Mouse (Mus musculus) MEL (cell line): ENCODE results near the gene Pex14. TPM values are rescaled to one million over a fixed set of nuclear protein-coding genes. Genes with fewer than 3 reads are reported as not detected.

Experiments used
- DNase-seq: peaks from one replicate; pipeline ENCODE4 v3.0.0; 2011; ENCODE audit warnings: low read depth, low spot score
- H3K27ac ChIP-seq: 2 replicates; pipeline ENCODE4 v1.5.1; 2012; ENCODE audit warnings: low read depth, mild to moderate bottlenecking, control low read depth, low read length, moderate library complexity; ENCODE audit not compliant: control insufficient read depth
- H3K27me3 ChIP-seq, 2 experiments: fragments of 150-350 bp in 1 of 2; sonication (generic) in 1 of 2; 2 replicates each; pipeline ENCODE4 v1.6.1; 2012; ENCODE audit warnings: low read length in 2 of 2, mild to moderate bottlenecking in 2 of 2, improper control_type of control experiment in 1 of 2, moderate library complexity in 1 of 2; ENCODE audit not compliant: insufficient read depth in 2 of 2, control insufficient read depth in 1 of 2
- H3K36me3 ChIP-seq, 2 experiments: 2 replicates each; pipeline ENCODE4 v1.6.1; 2012 to 2014; ENCODE audit warnings: low read length in 2 of 2, improper control_type of control experiment in 1 of 2, inconsistent platforms in 1 of 2, mild to moderate bottlenecking in 1 of 2; ENCODE audit not compliant: insufficient read depth in 2 of 2, control insufficient read depth in 1 of 2
- H3K4me1 ChIP-seq, 2 experiments: fragments of 150-350 bp in 1 of 2; sonication (generic) in 1 of 2; 2 replicates each; pipeline ENCODE4 v1.6.1; 2012; ENCODE audit warnings: low read length in 2 of 2, improper control_type of control experiment in 1 of 2, mild to moderate bottlenecking in 1 of 2; ENCODE audit not compliant: insufficient read depth in 2 of 2, control insufficient read depth in 1 of 2
- H3K4me3 ChIP-seq, 2 experiments: fragments of 150-350 bp in 1 of 2; sonication (generic) in 1 of 2; 2 replicates each; pipeline ENCODE4 v1.5.1; 2012; ENCODE audit warnings: low read depth in 2 of 2, low read length in 2 of 2, mild to moderate bottlenecking in 2 of 2, moderate library complexity in 2 of 2, control low read depth in 1 of 2, improper control_type of control experiment in 1 of 2; ENCODE audit not compliant: control insufficient read depth in 1 of 2, insufficient read depth in 1 of 2
- H3K79me2 ChIP-seq: 2 replicates; pipeline ENCODE4 v1.6.1; 2012; ENCODE audit warnings: mild to moderate bottlenecking, low read length, moderate library complexity; ENCODE audit not compliant: control insufficient read depth, poor library complexity, insufficient read depth
- H3K9ac ChIP-seq: 2 replicates; pipeline ENCODE4 v1.6.1; 2012; ENCODE audit warnings: low read depth, mild to moderate bottlenecking, control low read depth, low read length, moderate library complexity; ENCODE audit not compliant: control insufficient read depth, poor library complexity, severe bottlenecking
- H3K9me3 ChIP-seq: fragments of 150-350 bp; sonication (generic); replicated peaks from 2 replicates; pipeline ENCODE4 v1.6.1; 2012; ENCODE audit warnings: mild to moderate bottlenecking, low read length, improper control_type of control experiment, moderate library complexity; ENCODE audit not compliant: insufficient read depth
- BHLHE40 ChIP-seq: IDR thresholded peaks from 2 replicates; pipeline ENCODE4 v1.6.1; 2012; ENCODE audit warnings: low read depth, mild to moderate bottlenecking, inconsistent platforms, low read length, improper control_type of control experiment, borderline replicate concordance
- CHD1 ChIP-seq: IDR thresholded peaks from 2 replicates; pipeline ENCODE4 v1.6.1; 2012; ENCODE audit warnings: low read depth, mild to moderate bottlenecking, inconsistent platforms, low read length, improper control_type of control experiment
- CTCF ChIP-seq, 3 experiments: IDR thresholded peaks in 2 of 3; conservative IDR thresholded peaks in 1 of 3; 2 replicates each; pipeline ENCODE4 v1.5.1; 2011 to 2012; ENCODE audit warnings: low read length in 3 of 3, low read depth in 2 of 3, mild to moderate bottlenecking in 2 of 3, improper control_type of control experiment in 1 of 3, inconsistent platforms in 1 of 3, mixed read lengths in 1 of 3, moderate library complexity in 1 of 3; ENCODE audit not compliant: control insufficient read depth in 1 of 3, insufficient read depth in 1 of 3, poor library complexity in 1 of 3, severe bottlenecking in 1 of 3
- E2F4 ChIP-seq: IDR thresholded peaks from 2 replicates; pipeline ENCODE4 v1.6.1; 2011; ENCODE audit warnings: low read depth, low read length, improper control_type of control experiment, borderline replicate concordance
- ELF1 ChIP-seq: IDR thresholded peaks from 2 replicates; pipeline ENCODE4 v1.6.1; 2014; ENCODE audit warnings: low read depth, mild to moderate bottlenecking, inconsistent platforms, low read length, improper control_type of control experiment, moderate library complexity
- EP300 ChIP-seq, 2 experiments: IDR thresholded peaks; 2 replicates each; pipeline ENCODE4 v1.6.1; 2011; ENCODE audit warnings: improper control_type of control experiment in 2 of 2, low read length in 2 of 2, low read depth in 1 of 2, mild to moderate bottlenecking in 1 of 2
- ETS1 ChIP-seq: IDR thresholded peaks from 2 replicates; pipeline ENCODE4 v1.6.1; 2012; ENCODE audit warnings: low read depth, mild to moderate bottlenecking, inconsistent platforms, low read length, improper control_type of control experiment, moderate library complexity
- GABPA ChIP-seq: IDR thresholded peaks from 2 replicates; pipeline ENCODE4 v1.6.1; 2012; ENCODE audit warnings: low read depth, mild to moderate bottlenecking, inconsistent platforms, low read length, improper control_type of control experiment, moderate library complexity
- GATA1 ChIP-seq: IDR thresholded peaks from 2 replicates; pipeline ENCODE4 v1.6.1; 2011; ENCODE audit warnings: low read depth, low read length, improper control_type of control experiment
- HCFC1 ChIP-seq: IDR thresholded peaks from 2 replicates; pipeline ENCODE4 v1.6.1; 2012; ENCODE audit warnings: low read depth, mild to moderate bottlenecking, inconsistent platforms, low read length, improper control_type of control experiment, moderate library complexity
- POLR2A ChIP-seq, 2 experiments: IDR thresholded peaks; 2 replicates each; pipeline ENCODE4 v1.6.1; 2011 to 2012; ENCODE audit warnings: low read length in 2 of 2, mild to moderate bottlenecking in 2 of 2, control low read depth in 1 of 2, improper control_type of control experiment in 1 of 2, low read depth in 1 of 2, moderate library complexity in 1 of 2; ENCODE audit not compliant: control insufficient read depth in 1 of 2, insufficient read depth in 1 of 2, poor library complexity in 1 of 2
- POLR2AphosphoS5 ChIP-seq: IDR thresholded peaks from 2 replicates; pipeline ENCODE4 v1.6.1; 2012; ENCODE audit warnings: low read depth, borderline replicate concordance, mild to moderate bottlenecking, inconsistent platforms, low read length, moderate library complexity, mixed read lengths
- RAD21 ChIP-seq: IDR thresholded peaks from 2 replicates; pipeline ENCODE4 v1.6.1; 2011; ENCODE audit warnings: mild to moderate bottlenecking, low read depth, low read length, improper control_type of control experiment
- RCOR1 ChIP-seq: IDR thresholded peaks from 2 replicates; pipeline ENCODE4 v1.6.1; 2012; ENCODE audit warnings: low read depth, mild to moderate bottlenecking, inconsistent platforms, low read length, improper control_type of control experiment
- SIN3A ChIP-seq: IDR thresholded peaks from 2 replicates; pipeline ENCODE4 v1.6.1; 2012; ENCODE audit warnings: low read length, improper control_type of control experiment, inconsistent platforms
- SMC3 ChIP-seq: IDR thresholded peaks from 2 replicates; pipeline ENCODE4 v1.6.1; 2011; ENCODE audit warnings: low read depth, low read length, improper control_type of control experiment
- TBP ChIP-seq: IDR thresholded peaks from 2 replicates; pipeline ENCODE4 v1.8.0; 2011; ENCODE audit warnings: low read depth, low read length, improper control_type of control experiment
- UBTF ChIP-seq: IDR thresholded peaks from 2 replicates; pipeline ENCODE4 v1.6.1; 2012; ENCODE audit warnings: low read depth, mild to moderate bottlenecking, inconsistent platforms, low read length, improper control_type of control experiment, moderate library complexity, borderline replicate concordance; ENCODE audit not compliant: insufficient read depth
- USF2 ChIP-seq, 2 experiments: IDR thresholded peaks; 2 replicates each; pipeline ENCODE4 v1.6.1; 2011 to 2012; ENCODE audit warnings: improper control_type of control experiment in 2 of 2, low read length in 2 of 2, borderline replicate concordance in 1 of 2, inconsistent platforms in 1 of 2, low read depth in 1 of 2, mild to moderate bottlenecking in 1 of 2; ENCODE audit not compliant: insufficient read depth in 1 of 2
- ZC3H11A ChIP-seq: IDR thresholded peaks from 2 replicates; pipeline ENCODE4 v1.6.1; 2012; ENCODE audit warnings: low read depth, mild to moderate bottlenecking, inconsistent platforms, low read length, improper control_type of control experiment
- ZKSCAN1 ChIP-seq: IDR thresholded peaks from 2 replicates; pipeline ENCODE4 v1.6.1; 2012; ENCODE audit warnings: low read depth, mild to moderate bottlenecking, inconsistent platforms, low read length, improper control_type of control experiment, moderate library complexity
- ZMIZ1 ChIP-seq: IDR thresholded peaks from 2 replicates; pipeline ENCODE4 v1.6.1; 2012; ENCODE audit warnings: low read depth, mild to moderate bottlenecking, inconsistent platforms, low read length, improper control_type of control experiment, moderate library complexity
- ZNF384 ChIP-seq: IDR thresholded peaks from 2 replicates; pipeline ENCODE4 v1.6.1; 2012; ENCODE audit warnings: low read depth, mild to moderate bottlenecking, inconsistent platforms, low read length, improper control_type of control experiment
- polyA plus RNA-seq, 2 experiments: library from polyadenylated mRNA; stranded (reverse) in 1 of 2; unstranded in 1 of 2; fragments of >175 nt in 1 of 2; fragments of >200 nt in 1 of 2; gene quantifications; 2 replicates each; pipeline versions ENCODE4 v1.2.1 to v1.2.4; 2012; ENCODE audit warnings: low replicate concordance in 2 of 2, low read depth in 1 of 2; ENCODE audit not compliant: insufficient read length in 2 of 2, insufficient read depth in 1 of 2, missing spikeins in 1 of 2
- total RNA-seq: library from RNA; depleted of rRNA; stranded (reverse); fragments of 300-350 nt; gene quantifications from 2 replicates; pipeline ENCODE4 v1.2.3, GENCODE M21; 2012

Pex14 gene
- total and polyA plus RNA-seq, 3 experiments = 38.3 to 49.2 TPM; not detected in 1

GRCm38 (mm10) chr4:148936727-148937126 lies 162.9 kb downstream of the Pex14 start:
- no peak for TF ChIP-seq GATA1
- TF ChIP-seq RCOR1 = no peak
- no peak for TF ChIP-seq GABPA
- TF ChIP-seq TBP = no peak
- no peak for TF ChIP-seq EP300 (IDR thresholded peaks at IDR 0.05; ENCODE audit: low read depth in 1 of 2, low read length in 2 of 2)
- TF ChIP-seq SMC3 = no peak
- no peak for TF ChIP-seq RAD21
- TF ChIP-seq ELF1 = no peak
- no peak for TF ChIP-seq POLR2A (IDR thresholded peaks at IDR 0.05; ENCODE audit: control insufficient read depth in 1 of 2, insufficient read depth in 1 of 2, low read depth in 1 of 2, low read length in 2 of 2, poor library complexity in 1 of 2)
- TF ChIP-seq ETS1 = no peak
- TF ChIP-seq ZC3H11A = no peak
- TF ChIP-seq USF2 (IDR thresholded peaks at IDR 0.05; ENCODE audit: borderline replicate concordance in 1 of 2, insufficient read depth in 1 of 2, low read depth in 1 of 2, low read length in 2 of 2) = no peak
- Histone ChIP-seq H3K4me1 (peaks cover 0 to 5% of the 10 kb centered on the region in 2 experiments; a peak in 2 of 4 replicates), H3K36me3 (peaks cover 0 to 4% of the 10 kb centered on the region in 2 experiments; a peak in 2 of 4 replicates), H3K79me2 (no peaks in the 10 kb centered on the region; the same call in 1 of the 2 replicates), H3K27ac (no peak overlapping the region), H3K9ac (no peak overlapping the region), H3K4me3 (no peak overlapping the region), H3K27me3 (no peaks in the 10 kb centered on the region), H3K9me3 (no peaks in the 10 kb centered on the region)
- no peak for DNase-seq

DNA sequence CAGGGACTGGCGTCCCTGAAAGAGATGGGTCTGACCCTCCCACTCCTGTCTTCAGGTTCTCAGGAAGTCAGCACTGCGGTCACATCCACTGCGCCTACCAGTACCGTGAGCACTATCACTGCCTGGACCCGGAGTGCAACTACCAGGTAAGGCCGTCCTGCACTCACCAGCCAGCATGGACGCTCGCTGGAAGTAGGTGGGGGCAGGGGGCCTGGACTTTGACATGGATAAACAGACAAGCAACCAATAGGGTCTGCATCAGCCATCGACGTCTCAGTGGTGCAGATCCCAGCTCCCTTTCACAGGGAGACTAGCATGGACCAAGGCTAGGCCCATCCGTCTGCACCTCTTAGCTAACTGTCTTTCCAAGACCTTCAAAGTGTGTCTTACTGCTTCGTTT lies 163.6 kb downstream of the Pex14 start:
- Histone ChIP-seq H3K27me3 (no peaks in the 10 kb centered on the region), H3K79me2 (no peaks in the 10 kb centered on the region; the same call in 1 of the 2 replicates), H3K27ac (no peak overlapping the region), H3K4me3 (no peak overlapping the region), H3K9me3 (no peaks in the 10 kb centered on the region), H3K36me3 (peaks cover 0 to under 1% of the 10 kb centered on the region in 2 experiments; a peak in 1 of 4 replicates), H3K9ac (no peak overlapping the region), H3K4me1 (peaks cover 0 to under 1% of the 10 kb centered on the region in 2 experiments; a peak in 2 of 4 replicates)
- TF ChIP-seq GATA1 = no peak
- no peak for TF ChIP-seq POLR2AphosphoS5
- TF ChIP-seq CTCF (IDR thresholded peaks at IDR 0.05 in 2 of 3, conservative IDR thresholded peaks at IDR 0.05 in 1 of 3; ENCODE audit: control insufficient read depth in 1 of 3, insufficient read depth in 1 of 3, low read depth in 2 of 3, low read length in 3 of 3, poor library complexity in 1 of 3, severe bottlenecking in 1 of 3) = no peak
- TF ChIP-seq UBTF = no peak
- TF ChIP-seq TBP = no peak
- no peak for TF ChIP-seq ZNF384
- TF ChIP-seq CHD1 = no peak
- TF ChIP-seq BHLHE40 = no peak
- TF ChIP-seq RCOR1 = no peak
- TF ChIP-seq E2F4 = no peak
- TF ChIP-seq ELF1 = no peak
- TF ChIP-seq ZKSCAN1 = no peak
- no peak for TF ChIP-seq EP300 (IDR thresholded peaks at IDR 0.05; ENCODE audit: low read depth in 1 of 2, low read length in 2 of 2)
- no peak for TF ChIP-seq ZMIZ1
- no peak for TF ChIP-seq SIN3A
- no peak for TF ChIP-seq SMC3
- TF ChIP-seq USF2 (IDR thresholded peaks at IDR 0.05; ENCODE audit: borderline replicate concordance in 1 of 2, insufficient read depth in 1 of 2, low read depth in 1 of 2, low read length in 2 of 2) = no peak
- no peak for TF ChIP-seq HCFC1
- no peak for DNase-seq
